Mouse (Mus musculus): ENCODE data around the gene Slc26a6.

- TF ChIP-seq CTCF (IDR thresholded peaks at IDR 0.05; ENCODE audit: low read depth) (no peak), EP300 (IDR thresholded peaks at IDR 0.05; ENCODE audit: low read depth) (no peak)
Observed at GRCm38 (mm10) chr9:108935991-108936390, 82.9 kb downstream of the Slc26a6 start.

Measured in heart, postnatal 0 days (tissue).